Mouse (Mus musculus): Measurements from ENCODE around the gene Klrb1f. TPM values are rescaled to one million over a fixed set of nuclear protein-coding genes. Genes with fewer than 3 reads are reported as not detected.
A peak's percentile ranks its signal among the peaks of the same experiment; 100 is the strongest.

The Klrb1f gene
- polyA plus RNA-seq, 1 experiment from 2014 or later, result 0.51 TPM

DNA sequence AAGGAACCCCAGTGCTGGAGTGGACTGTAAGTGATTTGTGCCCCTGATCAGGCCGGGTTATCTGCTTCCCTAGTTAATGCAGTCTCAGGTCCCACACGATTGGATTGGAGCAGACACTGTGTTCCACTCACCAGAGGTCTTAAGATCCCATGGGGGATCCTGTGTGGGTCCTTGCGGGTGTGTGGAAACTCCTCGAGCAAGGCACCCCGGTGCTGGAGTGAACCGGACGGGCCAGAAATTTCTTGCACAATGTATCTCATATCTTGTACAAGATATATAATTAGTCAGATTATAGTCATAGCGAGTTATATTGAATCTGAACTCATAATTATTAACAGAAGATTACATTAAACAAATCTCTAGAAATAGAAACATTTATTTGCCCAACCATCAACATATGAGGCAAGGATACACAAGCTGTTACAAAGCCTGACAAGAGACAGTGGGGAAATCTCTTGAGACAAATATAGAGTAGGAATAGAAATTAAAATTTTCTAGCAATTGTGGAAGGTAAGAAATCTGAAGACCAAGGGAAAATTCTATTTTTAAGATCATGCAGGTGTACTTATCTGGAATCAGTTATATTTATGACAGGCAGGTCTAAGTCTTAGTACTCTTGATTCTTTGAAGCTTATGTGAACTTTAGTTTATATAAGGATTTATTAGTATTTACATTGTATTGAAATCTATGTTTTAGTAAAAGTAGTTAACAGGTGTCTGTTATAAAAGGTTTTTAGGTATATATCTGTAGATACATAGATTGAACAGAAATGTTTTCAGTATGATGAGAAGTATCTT is 18.1 kb upstream of the Klrb1f start:
- Histone ChIP-seq H3K4me1 (no peaks in the 10 kb centered on the region), H3K4me3 (no peak overlapping the region), H3K27me3 (no peaks in the 10 kb centered on the region), H3K27ac (no peak overlapping the region), H3K4me2 (no peak overlapping the region), H3K9me3 (no peaks in the 10 kb centered on the region), H3K36me3 (no peaks in the 10 kb centered on the region), H3K9ac (no peak overlapping the region)
- 83% methylated on average over 8 of the region's 8 CpGs for WGBS
- ATAC-seq (ENCODE audit: borderline replicate concordance, extremely low read depth, low FRiP score, low TSS enrichment), result no peak

DNA sequence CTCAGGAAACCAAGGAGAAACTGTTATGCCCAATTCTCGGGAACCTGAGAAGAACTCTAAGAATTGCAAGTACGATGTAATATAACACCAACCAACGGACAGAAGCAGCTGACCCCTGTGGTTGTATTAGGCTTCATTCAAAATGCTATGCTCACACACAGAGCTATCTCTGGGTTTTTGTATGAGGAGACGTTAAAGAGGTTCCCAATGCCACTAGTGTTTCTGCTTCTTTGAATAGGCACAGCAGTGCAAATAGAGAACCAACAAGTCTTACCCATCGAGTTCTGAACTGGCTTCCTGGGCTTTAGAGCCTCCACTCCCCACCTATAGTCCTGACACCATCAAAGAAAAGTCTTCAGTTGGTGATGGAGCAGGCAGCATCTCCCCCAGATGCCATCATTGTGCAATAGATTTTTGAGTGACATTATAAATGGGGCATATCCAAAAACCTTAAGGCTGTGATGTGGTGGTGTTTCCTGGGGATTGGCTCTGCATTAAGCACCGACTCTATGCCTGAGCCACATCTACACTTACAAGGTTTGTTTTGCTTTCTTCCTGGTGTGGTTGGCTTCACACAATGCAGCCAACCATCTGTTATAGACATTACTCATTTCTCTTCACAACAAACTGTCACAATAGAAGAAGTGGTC is 15.4 kb upstream of the Klrb1f start:
- Histone ChIP-seq H3K4me2 (no peak overlapping the region), H3K4me3 (no peak overlapping the region), H3K4me1 (no peaks in the 10 kb centered on the region), H3K9me3 (no peaks in the 10 kb centered on the region), H3K9ac (no peak overlapping the region), H3K36me3 (no peaks in the 10 kb centered on the region), H3K27ac (no peak overlapping the region), H3K27me3 (no peaks in the 10 kb centered on the region)
- no peak for ATAC-seq (ENCODE audit: borderline replicate concordance, extremely low read depth, low FRiP score, low TSS enrichment)
- WGBS, result 47% methylated on average over 6 of the region's 6 CpGs

DNA sequence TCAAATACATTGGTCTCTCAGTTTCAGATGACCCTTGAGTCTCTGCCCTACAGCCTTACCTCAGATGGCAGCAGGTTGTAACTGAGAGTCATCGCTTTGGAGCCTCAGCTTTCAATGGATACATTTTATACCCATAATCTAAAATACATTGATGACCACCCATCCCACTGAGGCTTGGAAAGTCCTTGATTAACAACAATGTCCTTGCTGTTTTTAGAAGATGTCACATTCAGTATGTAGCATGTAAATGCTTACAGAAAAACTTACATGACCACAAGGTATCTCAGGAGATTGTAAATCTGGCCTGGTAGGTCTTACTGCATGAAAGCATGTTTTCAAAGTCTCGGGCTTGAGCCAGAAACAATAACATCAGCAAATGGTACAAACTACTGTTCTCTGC is 14.7 kb upstream of the Klrb1f start:
- Histone ChIP-seq H3K4me1 (no peaks in the 10 kb centered on the region), H3K9me3 (no peaks in the 10 kb centered on the region), H3K27ac (no peak overlapping the region), H3K4me2 (no peak overlapping the region), H3K4me3 (no peak overlapping the region), H3K36me3 (no peaks in the 10 kb centered on the region), H3K27me3 (no peaks in the 10 kb centered on the region), H3K9ac (no peak overlapping the region)
- no peak for ATAC-seq (ENCODE audit: borderline replicate concordance, extremely low read depth, low FRiP score, low TSS enrichment)
- WGBS, result 83% methylated on average over 2 of the region's 2 CpGs

DNA sequence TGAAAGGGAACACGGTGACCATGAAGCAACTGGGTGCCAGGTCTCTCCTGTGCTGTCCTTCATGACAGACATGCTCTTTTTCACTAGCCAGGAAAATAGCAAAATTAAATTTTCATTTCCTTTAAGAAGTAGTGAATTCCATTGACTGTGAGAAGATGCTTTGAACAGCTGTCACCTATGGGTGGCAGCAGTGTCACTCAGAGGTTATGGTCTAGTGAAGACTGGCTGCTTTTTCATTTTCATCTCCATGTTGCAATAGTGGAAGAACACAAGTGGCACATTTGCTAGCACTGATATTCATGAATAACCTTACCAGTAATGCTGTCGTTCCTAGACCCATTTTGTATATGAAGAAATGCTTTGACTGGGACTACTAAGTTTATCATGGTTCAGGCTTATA is 12.3 kb upstream of the Klrb1f start:
- no peaks in the 10 kb centered on the region for H3K9me3 ChIP-seq
- H3K36me3 ChIP-seq, result no peaks in the 10 kb centered on the region
- H3K27me3 ChIP-seq, result no peaks in the 10 kb centered on the region
- no peak overlapping the region for H3K27ac ChIP-seq
- WGBS, result 78% methylated on average over 2 of the region's 2 CpGs
- no peaks in the 10 kb centered on the region for H3K4me1 ChIP-seq
- ATAC-seq (ENCODE audit: borderline replicate concordance, extremely low read depth, low FRiP score, low TSS enrichment), result no peak
- H3K9ac ChIP-seq, result no peak overlapping the region
- H3K4me2 ChIP-seq, result no peak overlapping the region
- no peak overlapping the region for H3K4me3 ChIP-seq

DNA sequence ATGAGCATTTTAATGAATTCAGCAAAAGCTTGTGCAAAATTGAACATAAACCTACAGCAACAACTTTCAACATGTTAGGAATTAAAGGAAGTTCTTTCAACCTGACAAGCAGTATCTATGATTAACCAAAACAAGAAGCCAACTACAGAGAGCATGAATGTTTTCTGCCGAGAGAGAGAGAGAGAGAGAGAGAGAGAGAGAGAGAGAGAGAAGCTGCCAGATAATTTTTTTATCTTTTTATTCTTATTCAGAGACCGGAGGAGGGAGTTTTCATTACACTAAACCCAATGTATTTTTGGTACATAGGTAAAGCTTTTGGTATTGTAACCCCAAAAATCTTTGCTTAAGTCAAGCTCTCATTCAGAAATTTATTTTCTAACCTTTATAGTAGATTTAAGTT is 10.7 kb upstream of the Klrb1f start:
- Histone ChIP-seq H3K4me2 (no peak overlapping the region), H3K36me3 (no peaks in the 10 kb centered on the region), H3K27me3 (no peaks in the 10 kb centered on the region), H3K27ac (no peak overlapping the region), H3K9me3 (no peaks in the 10 kb centered on the region), H3K4me3 (no peak overlapping the region), H3K4me1 (no peaks in the 10 kb centered on the region), H3K9ac (no peak overlapping the region)
- no peak for ATAC-seq (ENCODE audit: borderline replicate concordance, extremely low read depth, low FRiP score, low TSS enrichment)
- WGBS, result 66% methylated on average over 2 of the region's 2 CpGs

DNA sequence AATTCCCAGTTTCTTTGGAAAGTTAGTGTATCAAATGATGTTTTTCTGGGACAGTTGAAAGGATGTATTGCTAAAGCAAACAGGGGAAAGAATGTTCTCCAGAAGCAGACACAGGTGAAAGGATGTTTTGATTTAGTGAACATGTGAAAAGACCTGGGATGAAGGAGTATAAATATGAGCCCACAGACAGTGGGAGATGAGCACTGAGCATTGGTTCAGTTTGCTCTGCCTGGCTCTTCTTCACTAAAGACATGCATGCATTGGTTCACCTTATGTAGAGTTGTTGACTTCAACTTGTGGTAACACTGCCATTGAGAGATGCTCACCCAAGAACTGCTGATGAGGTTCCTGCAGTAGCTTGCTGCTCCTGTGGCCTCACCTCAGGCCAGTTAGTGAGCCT is 9.4 kb upstream of the Klrb1f start:
- H3K9ac ChIP-seq, result no peak overlapping the region
- ATAC-seq (ENCODE audit: borderline replicate concordance, extremely low read depth, low FRiP score, low TSS enrichment), result no peak

DNA sequence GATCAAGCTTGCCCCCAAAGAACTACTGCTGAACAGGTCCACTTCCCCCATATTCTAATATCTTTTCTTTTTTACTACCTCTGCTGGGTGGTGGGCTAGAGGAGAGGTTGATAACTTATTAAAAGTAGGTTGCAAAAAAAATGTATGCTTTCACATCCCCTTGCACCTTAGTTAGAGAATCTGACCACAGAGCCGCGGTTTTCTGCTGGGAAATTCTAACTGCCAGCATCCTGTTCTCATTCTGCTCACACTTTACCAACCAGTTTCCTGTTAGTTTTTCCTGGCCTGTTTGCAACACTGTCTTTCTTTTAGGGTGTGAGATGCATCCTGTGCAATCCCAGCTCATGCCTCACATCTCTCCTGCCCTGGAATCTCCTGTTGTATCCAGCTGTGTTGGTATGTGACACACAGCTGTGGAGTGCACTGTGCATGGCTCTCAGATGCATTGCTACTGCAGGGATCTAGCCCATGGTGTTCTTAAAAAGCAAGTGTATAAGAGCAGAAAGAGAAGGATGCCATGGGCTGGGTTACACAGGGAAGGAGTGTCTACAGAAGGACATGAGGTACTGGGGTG is 8.7 kb upstream of the Klrb1f start:
- Histone ChIP-seq H3K4me1 (no peaks in the 10 kb centered on the region), H3K36me3 (no peaks in the 10 kb centered on the region), H3K4me3 (no peak overlapping the region), H3K9me3 (no peaks in the 10 kb centered on the region), H3K4me2 (no peak overlapping the region), H3K27me3 (no peaks in the 10 kb centered on the region), H3K27ac (no peak overlapping the region), H3K9ac (no peak overlapping the region)
- 45% methylated on average over 2 of the region's 2 CpGs for WGBS
- ATAC-seq (ENCODE audit: borderline replicate concordance, extremely low read depth, low FRiP score, low TSS enrichment), result peak; percentile 35; the same call in 1 of the 2 replicates

More for the DNA sequence above, 9.4 kb upstream of the Klrb1f start:
- Histone ChIP-seq H3K27me3 (no peaks in the 10 kb centered on the region), H3K4me1 (no peaks in the 10 kb centered on the region), H3K4me2 (no peak overlapping the region), H3K4me3 (no peak overlapping the region), H3K27ac (no peak overlapping the region), H3K9me3 (no peaks in the 10 kb centered on the region), H3K36me3 (no peaks in the 10 kb centered on the region)

DNA sequence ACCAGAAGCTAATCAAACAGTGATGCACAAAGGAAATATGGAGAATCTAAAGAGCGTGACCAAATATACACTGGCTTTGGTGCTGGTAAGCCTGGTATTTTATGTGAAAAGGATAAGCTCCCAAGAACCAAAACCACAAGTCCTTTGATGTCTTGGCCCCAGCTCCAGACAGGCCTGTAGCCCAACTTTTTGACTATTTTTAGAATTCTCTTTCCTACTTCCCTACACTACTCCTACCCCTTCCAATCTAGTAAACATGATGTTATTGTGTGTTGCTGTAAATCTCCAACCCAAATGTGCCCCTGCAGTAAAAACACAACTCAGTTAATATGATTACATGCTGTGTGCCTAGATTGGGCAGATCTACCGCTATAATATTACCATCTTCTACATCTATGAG is 4.2 kb upstream of the Klrb1f start:
- H3K9ac ChIP-seq, result no peak overlapping the region
- ATAC-seq (ENCODE audit: borderline replicate concordance, extremely low read depth, low FRiP score, low TSS enrichment), result no peak
- no peaks in the 10 kb centered on the region for H3K36me3 ChIP-seq
- no peaks in the 10 kb centered on the region for H3K27me3 ChIP-seq
- H3K4me1 ChIP-seq, result no peaks in the 10 kb centered on the region
- no peaks in the 10 kb centered on the region for H3K9me3 ChIP-seq
- 93% methylated on average over 2 of the region's 2 CpGs for WGBS
- no peak overlapping the region for H3K27ac ChIP-seq
- no peak overlapping the region for H3K4me2 ChIP-seq
- H3K4me3 ChIP-seq, result no peak overlapping the region

DNA sequence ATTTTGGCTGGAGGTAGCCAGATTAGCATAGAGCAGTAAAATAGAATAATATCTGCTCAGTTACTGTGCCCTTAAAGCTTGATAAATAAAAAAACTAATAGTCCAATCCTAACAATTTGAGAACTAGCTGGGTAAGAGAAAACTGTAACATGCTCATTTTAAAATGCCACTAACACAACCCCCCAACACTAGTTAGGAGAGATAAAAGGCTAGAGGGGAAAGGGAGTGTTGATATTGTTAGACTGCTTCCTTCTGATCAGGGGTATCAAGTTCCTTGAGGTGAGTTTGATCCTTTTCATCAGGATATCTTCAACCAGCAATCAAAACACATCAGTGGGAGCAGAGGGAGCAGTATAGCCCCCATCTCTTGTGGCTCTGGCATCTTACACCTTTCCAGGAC is 3.2 kb upstream of the Klrb1f start:
- Histone ChIP-seq H3K9me3 (no peaks in the 10 kb centered on the region), H3K9ac (no peak overlapping the region), H3K4me2 (no peak overlapping the region), H3K36me3 (no peaks in the 10 kb centered on the region), H3K4me3 (no peak overlapping the region), H3K4me1 (no peaks in the 10 kb centered on the region), H3K27ac (no peak overlapping the region), H3K27me3 (no peaks in the 10 kb centered on the region)
- no peak for ATAC-seq (ENCODE audit: borderline replicate concordance, extremely low read depth, low FRiP score, low TSS enrichment)

DNA sequence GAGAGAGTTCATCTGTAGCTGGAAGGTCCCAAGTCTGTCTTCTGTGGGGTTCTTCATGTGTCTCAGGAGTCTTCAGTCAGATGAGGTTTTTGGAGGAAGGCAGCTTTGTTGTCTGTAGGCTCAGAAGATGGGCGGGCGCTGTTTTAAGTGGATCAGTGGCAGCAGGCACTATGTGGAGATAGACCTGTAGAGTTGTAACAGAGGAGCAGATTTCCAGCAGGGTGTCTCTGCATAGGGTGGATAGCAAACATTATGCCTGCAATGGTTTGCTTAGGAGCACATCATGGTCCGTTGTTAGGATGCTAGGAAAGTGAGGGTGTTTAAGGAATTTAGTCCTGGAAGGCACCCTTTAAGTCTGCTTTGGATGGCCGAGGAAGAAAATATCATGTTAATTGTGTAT is 2.7 kb downstream of the Klrb1f start:
- no peaks in the 10 kb centered on the region for H3K27me3 ChIP-seq
- H3K9ac ChIP-seq, result no peak overlapping the region
- no peaks in the 10 kb centered on the region for H3K9me3 ChIP-seq
- no peaks in the 10 kb centered on the region for H3K36me3 ChIP-seq
- no peak overlapping the region for H3K4me3 ChIP-seq
- no peak for ATAC-seq (ENCODE audit: borderline replicate concordance, extremely low read depth, low FRiP score, low TSS enrichment)
- H3K4me2 ChIP-seq, result no peak overlapping the region
- 59% methylated on average over 4 of the region's 4 CpGs for WGBS
- peaks cover 8% of the 10 kb centered on the region; the same call in 1 of the 2 replicates for H3K4me1 ChIP-seq
- H3K27ac ChIP-seq, result no peak overlapping the region

DNA sequence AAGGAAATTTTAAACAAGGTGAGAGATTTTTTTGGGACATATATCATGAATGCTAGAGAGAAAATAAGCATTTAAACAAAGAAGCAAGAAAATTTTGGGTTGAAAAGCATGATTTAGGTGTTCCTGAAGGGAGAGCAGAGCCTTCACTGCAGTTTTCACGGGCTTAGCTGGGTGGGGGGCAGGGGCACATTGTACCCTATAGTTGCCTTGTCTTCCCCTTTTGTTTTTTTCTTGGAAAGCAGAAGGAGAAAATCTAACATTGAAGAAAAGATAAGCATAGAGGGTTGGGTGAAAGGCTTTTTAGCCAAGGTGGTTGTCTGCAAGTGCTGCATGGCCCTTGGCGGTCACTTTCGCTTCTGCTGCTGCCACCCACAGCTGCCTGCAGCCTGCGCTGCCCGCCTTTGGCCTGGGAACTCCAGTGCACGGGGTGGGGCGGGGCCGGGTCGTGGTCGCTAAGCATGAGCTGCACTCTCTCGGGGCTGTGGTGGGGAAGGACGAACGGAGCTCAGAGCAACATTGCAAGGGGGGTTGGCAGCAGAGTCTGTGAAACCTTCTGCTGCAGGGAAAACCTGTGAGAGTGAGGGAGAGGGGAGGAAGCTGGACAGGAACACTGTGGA is 3.3 kb downstream of the Klrb1f start:
- Histone ChIP-seq H3K4me2 (peak overlapping the region; percentile 59), H3K9me3 (no peaks in the 10 kb centered on the region), H3K4me1 (peaks cover 8% of the 10 kb centered on the region; the same call in 1 of the 2 replicates), H3K9ac (peak overlapping the region; percentile 43), H3K36me3 (no peaks in the 10 kb centered on the region), H3K27ac (peak overlapping the region; percentile 50; the same call in 1 of the 2 replicates), H3K27me3 (no peaks in the 10 kb centered on the region), H3K4me3 (peak overlapping the region; percentile 36)
- ATAC-seq (ENCODE audit: borderline replicate concordance, extremely low read depth, low FRiP score, low TSS enrichment), result peak; percentile 94
- 7% methylated on average over 13 of the region's 13 CpGs for WGBS

Data from lung, embryonic 15.5 days (tissue).